Mouse (Mus musculus) left cerebral cortex, adult 11 months (tissue): ENCODE results near the gene Vdr.

Experiments used
- DNase-seq: peaks from one replicate; pipeline ENCODE4 v3.0.0; 2022; ENCODE audit warnings: low spot score

The Vdr gene

GRCm38 (mm10) chr15:97846121-97846882 is 64.1 kb downstream of the Vdr start:
- no peak for DNase-seq

GRCm38 (mm10) chr15:97844037-97845034 is 66.1 kb downstream of the Vdr start, which contains the start of gene Hdac7:
Gene Hdac7 (minus strand): TSS chr15:97844502.
- no peak for DNase-seq

- DNase-seq = no peak
Observed at GRCm38 (mm10) chr15:97843247-97843651, 67.2 kb downstream of the Vdr start.

DNA sequence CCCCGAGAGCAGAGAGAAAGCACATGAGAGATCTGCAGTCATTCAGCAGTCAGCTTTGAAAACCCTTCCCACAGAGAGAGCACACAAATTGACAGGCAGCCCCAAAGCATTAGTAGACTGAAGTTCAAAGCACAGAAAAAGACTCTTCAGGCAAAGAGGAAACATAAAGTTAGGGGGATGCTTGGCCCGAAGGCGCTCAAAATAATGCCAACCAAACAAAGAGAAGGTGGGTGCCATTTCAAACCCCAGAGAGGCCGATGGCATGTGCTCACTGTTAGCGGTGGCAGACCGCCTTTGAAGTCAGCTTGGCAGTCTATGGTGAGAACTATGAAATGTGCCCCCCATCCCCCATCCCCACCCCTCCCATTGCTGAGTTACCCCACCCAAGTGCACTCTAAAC is 68.4 kb downstream of the Vdr start:
- no peak for DNase-seq

DNA sequence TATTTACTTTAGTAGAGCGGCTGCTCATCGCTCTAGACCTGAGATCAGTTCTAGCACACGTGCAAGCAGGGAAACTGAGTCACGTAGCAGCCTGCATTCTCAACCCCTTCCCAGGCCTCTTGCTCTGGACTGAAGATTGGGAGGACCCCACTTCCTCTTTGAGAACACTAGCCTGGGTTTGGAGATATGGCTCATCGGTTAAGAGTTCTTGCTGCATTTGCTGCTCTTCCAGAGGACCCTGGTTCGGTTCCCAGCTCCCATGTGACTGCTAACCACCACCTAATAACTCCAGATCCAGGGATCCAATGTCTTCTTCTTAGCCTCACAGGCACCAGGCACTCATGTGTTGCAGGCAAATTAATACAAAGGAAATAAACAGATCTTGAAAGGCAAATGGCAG is 69.0 kb downstream of the Vdr start:
- no peak for DNase-seq

GRCm38 (mm10) chr15:97840781-97841180 is 69.6 kb downstream of the Vdr start:
- no peak for DNase-seq

GRCm38 (mm10) chr15:97839991-97840455 is 70.4 kb downstream of the Vdr start:
- DNase-seq = no peak

GRCm38 (mm10) chr15:97839473-97839872 is 71.0 kb downstream of the Vdr start:
- DNase-seq = no peak

- DNase-seq = no peak
Observed at GRCm38 (mm10) chr15:97839012-97839411, 71.4 kb downstream of the Vdr start.

DNA sequence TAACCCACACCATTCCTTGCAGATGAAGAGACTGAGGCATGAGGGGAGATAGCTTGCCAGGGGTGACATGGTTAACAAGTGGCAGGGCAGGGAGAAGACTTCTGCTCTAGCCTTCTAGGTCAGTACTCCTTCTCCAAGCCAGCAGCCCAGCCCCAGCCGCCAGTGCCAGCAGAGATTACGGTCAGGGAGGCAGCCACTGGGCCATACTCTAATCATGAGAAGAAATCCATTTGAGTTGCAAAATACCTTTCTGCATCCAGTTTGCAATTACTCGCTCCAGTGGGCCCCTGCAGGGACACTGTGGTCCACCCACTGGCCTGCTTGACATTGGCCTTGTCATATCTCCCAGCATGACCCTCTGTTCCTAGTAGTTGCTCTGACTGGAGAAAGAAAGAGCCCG is 72.0 kb downstream of the Vdr start:
- no peak for DNase-seq

- no peak for DNase-seq
Observed at GRCm38 (mm10) chr15:97837491-97838061, 72.9 kb downstream of the Vdr start.

DNA sequence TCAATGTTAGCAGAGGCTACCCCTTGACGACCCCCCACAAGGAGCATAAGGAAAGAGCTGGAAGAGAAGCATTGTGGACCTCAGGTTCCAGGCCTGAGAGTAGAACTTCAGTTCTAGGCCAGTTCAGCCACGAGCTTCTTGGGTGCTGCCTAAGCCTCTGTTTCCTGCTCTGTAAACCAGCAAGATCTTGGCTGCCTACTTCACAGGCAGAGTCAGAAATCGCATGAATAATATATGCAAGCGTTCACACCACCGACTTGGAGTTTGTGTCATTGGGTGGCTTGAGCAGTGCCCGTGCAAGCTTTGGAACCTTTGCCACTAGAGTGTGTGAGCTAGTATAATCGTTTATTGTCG is 73.6 kb downstream of the Vdr start:
- DNase-seq = no peak

- no peak for DNase-seq
Observed at GRCm38 (mm10) chr15:97836153-97836893, 74.1 kb downstream of the Vdr start.

DNA sequence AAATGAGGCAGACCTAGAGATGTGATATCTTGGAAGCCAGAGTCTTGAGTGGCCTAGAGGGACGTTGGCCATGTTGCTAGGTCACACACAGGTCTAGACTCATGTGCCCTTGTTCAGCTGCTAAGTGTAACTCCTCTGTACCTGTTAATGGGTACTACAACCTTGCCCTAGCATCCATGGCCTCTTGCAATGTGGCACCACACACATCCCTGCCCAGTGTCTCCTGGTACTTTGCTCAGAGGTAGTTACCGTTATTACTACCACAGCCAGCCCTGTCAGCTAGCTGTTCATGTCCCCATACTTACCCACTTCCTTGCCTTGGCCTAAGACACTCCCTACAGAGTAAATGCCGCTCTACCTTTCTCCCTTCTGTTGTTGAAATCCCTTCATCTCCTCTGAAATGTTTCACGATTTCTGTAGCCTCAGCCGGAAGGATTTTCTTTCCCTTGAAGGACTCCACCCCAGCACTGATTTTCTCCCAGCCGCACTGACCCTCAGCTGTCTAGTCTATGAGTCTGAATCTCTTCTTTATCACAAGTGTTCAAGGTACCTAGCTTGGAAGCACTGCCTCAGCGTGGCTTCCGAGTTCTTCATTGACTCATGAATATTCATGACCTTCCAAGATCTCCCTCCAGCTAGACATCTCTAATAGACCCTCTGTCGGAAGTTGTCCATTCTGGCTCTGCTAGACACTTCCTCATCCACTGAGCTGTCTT is 77.5 kb downstream of the Vdr start:
- DNase-seq = no peak

GRCm38 (mm10) chr15:97831987-97832640 is 78.3 kb downstream of the Vdr start:
- no peak for DNase-seq

- DNase-seq = no peak
Observed at GRCm38 (mm10) chr15:97831242-97831986, 79.0 kb downstream of the Vdr start.

DNA sequence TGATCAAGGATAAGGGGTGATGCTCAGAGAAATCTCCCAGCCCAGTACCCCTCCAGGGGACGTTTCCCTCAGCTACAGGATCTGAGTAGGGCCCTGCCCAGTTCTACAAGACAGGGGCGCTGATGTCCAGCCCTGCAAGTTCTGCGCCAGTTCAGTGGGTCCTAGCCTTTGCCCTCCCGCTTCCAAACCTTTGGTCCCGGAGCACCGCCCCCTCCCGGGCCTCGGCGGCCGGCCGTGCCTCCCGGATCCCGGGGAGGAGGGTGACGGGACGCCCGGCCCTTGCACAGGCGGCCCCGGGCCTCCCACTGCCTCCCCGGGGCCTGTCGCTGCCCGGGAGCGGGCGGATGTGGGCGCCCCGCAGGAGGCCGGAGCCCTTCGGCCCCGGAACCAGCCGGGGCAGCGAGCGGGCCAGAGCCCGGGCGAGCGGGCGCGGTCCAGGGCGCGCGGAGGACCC is 79.6 kb downstream of the Vdr start:
- DNase-seq = no peak

GRCm38 (mm10) chr15:97830253-97830787 is 80.1 kb downstream of the Vdr start:
- DNase-seq = no peak

- DNase-seq = no peak
Observed at GRCm38 (mm10) chr15:97829432-97829831, 81.0 kb downstream of the Vdr start.
